Mouse (Mus musculus) midbrain, embryonic 15.5 days (tissue): ENCODE measurements at regions not wholly inside any gene's neighbourhood (a gene's known extent, or its start where the extent isn't known, plus 50 kb on each side); places are given as distances from the start of the nearest gene placed in this dataset.
"Not testable (repeated sequence)": the region's sequence is repeated elsewhere in the genome, so short reads cannot be mapped to it uniquely, and the experiment has no call there.

ENCODE experiments used
- ATAC-seq: fragments of 200-750 bp; cut with Nextera tagmentation; replicated peaks from 2 replicates; pipeline ENCODE4 v1.8.0; 2017; ENCODE audit warnings: moderate TSS enrichment
- H3K27ac ChIP-seq: fragments of 300-500 bp; sonication (generic); 2 replicates; pipeline ENCODE4 v1.5.1; 2015; ENCODE audit warnings: mild to moderate bottlenecking, inconsistent platforms
- H3K27me3 ChIP-seq: fragments of 300-500 bp; sonication (generic); replicated peaks from 2 replicates; pipeline ENCODE4 v1.6.1; 2015; ENCODE audit warnings: inconsistent platforms
- H3K36me3 ChIP-seq: fragments of 300-500 bp; sonication (generic); replicated peaks from 2 replicates; pipeline ENCODE4 v1.6.1; 2015; ENCODE audit warnings: inconsistent platforms
- H3K4me1 ChIP-seq: fragments of 300-500 bp; sonication (generic); 2 replicates; pipeline ENCODE4 v1.6.1; 2015; ENCODE audit warnings: inconsistent platforms
- H3K4me2 ChIP-seq: fragments of 300-500 bp; sonication (generic); 2 replicates; pipeline ENCODE4 v1.6.1; 2015; ENCODE audit warnings: inconsistent platforms, mild to moderate bottlenecking, moderate library complexity
- H3K4me3 ChIP-seq: fragments of 300-500 bp; sonication (generic); 2 replicates; pipeline ENCODE4 v1.5.1; 2015; ENCODE audit warnings: mild to moderate bottlenecking, inconsistent platforms
- H3K9ac ChIP-seq: fragments of 300-500 bp; sonication (generic); 2 replicates; pipeline ENCODE4 v1.6.1; 2015; ENCODE audit warnings: mild to moderate bottlenecking, inconsistent platforms
- H3K9me3 ChIP-seq: fragments of 300-500 bp; sonication (generic); 2 replicates; pipeline ENCODE4 v1.6.1; 2016; ENCODE audit warnings: inconsistent platforms
- WGBS: fragments of 180-500 bp; shearing (Covaris S2); methylation state at CpG from one replicate; pipeline ENCODE4 v1.1.7; 2015; ENCODE audit warnings: mixed read lengths; 5-methylcytosine and 5-hydroxymethylcytosine counted together

DNA sequence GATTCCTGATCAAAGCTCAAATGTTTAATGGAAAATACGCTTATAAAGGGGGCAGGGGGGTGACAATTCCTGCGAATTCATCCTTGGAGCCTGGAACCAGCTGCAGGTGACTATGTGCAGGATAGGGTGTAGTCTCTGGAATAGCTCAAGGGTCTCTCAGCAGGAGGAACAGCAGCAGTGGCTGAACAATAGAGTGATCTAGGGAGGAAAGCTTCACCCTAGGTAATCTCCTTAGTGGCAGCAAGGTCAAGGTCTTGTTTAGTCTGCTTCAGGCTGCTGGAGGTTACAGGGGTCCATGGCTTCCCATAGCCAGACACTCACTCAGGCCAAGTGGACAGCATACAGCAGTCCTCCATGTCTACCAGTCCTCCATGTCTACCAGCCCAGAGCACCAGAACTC, 301.3 kb downstream of the Gm8797 start:
- Histone ChIP-seq H3K4me1 (no peaks in the 10 kb centered on the region), H3K36me3 (no peaks in the 10 kb centered on the region), H3K4me2 (no peak overlapping the region), H3K27me3 (no peaks in the 10 kb centered on the region), H3K9me3 (no peaks in the 10 kb centered on the region), H3K9ac (no peak overlapping the region), H3K27ac (no peak overlapping the region), H3K4me3 (no peak overlapping the region)
- 88% methylated on average over 2 of the region's 2 CpGs for WGBS
- ATAC-seq, result no peak

- no peak overlapping the region for H3K4me3 ChIP-seq
- H3K9ac ChIP-seq, result no peak overlapping the region
- no peak for ATAC-seq
- H3K27ac ChIP-seq, result no peak overlapping the region
- H3K9me3 ChIP-seq, result no peaks in the 10 kb centered on the region
- H3K4me1 ChIP-seq, result no peaks in the 10 kb centered on the region
- 28% methylated on average over 1 of the region's 1 CpGs for WGBS
- H3K36me3 ChIP-seq, result no peaks in the 10 kb centered on the region
- no peak overlapping the region for H3K4me2 ChIP-seq
- H3K27me3 ChIP-seq, result no peaks in the 10 kb centered on the region
These were observed 333.2 kb downstream of the Gm8797 start for GRCm38 (mm10) chr3:6083855-6084254.

- no peak overlapping the region for H3K27ac ChIP-seq
- H3K4me1 ChIP-seq, result no peaks in the 10 kb centered on the region
- no peaks in the 10 kb centered on the region for H3K9me3 ChIP-seq
- ATAC-seq, result no peak
- H3K36me3 ChIP-seq, result no peaks in the 10 kb centered on the region
- 87% methylated on average over 9 of the region's 9 CpGs for WGBS
- no peak overlapping the region for H3K4me2 ChIP-seq
- H3K9ac ChIP-seq, result no peak overlapping the region
- no peak overlapping the region for H3K4me3 ChIP-seq
- no peaks in the 10 kb centered on the region for H3K27me3 ChIP-seq
These were observed 336.7 kb downstream of the Gm8797 start for GRCm38 (mm10) chr3:6087267-6087666.

DNA sequence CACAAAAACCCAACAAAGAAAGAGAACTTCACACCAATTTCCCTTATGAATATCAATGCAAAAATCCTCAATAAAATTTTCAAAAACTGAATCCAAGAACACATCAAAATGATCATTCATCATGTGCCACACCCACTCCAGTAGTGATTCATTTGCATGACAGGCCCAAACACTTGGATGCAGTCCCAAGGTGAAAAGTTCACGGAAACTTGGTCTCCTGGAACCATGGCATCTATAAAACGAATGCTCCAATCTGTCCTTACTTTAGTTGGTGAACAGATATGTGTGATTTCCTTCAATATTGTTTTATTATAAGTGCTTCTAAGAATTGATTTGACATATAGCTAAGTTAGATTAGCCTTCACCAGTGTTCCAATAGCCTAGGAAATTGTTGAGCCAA, 343.3 kb downstream of the Gm8797 start:
- 85% methylated on average over 2 of the region's 2 CpGs for WGBS
- no peak for ATAC-seq
- H3K9me3 ChIP-seq, result no peaks in the 10 kb centered on the region

GRCm38 (mm10) chr3:6094410-6094809, 343.8 kb downstream of the Gm8797 start:
- H3K36me3 ChIP-seq, ATAC-seq, H3K4me2 ChIP-seq, H3K4me3 ChIP-seq, H3K9me3 ChIP-seq, H3K4me1 ChIP-seq, H3K9ac ChIP-seq, H3K27ac ChIP-seq, H3K27me3 ChIP-seq: not testable (repeated sequence)

More for the DNA sequence above, 343.3 kb downstream of the Gm8797 start:
- Histone ChIP-seq H3K36me3 (no peaks in the 10 kb centered on the region), H3K4me2 (no peak overlapping the region), H3K27ac (no peak overlapping the region), H3K4me3 (no peak overlapping the region), H3K4me1 (no peaks in the 10 kb centered on the region), H3K9ac (no peak overlapping the region), H3K27me3 (no peaks in the 10 kb centered on the region)

- Histone ChIP-seq H3K4me3 (no peak overlapping the region), H3K9ac (no peak overlapping the region), H3K27me3 (no peaks in the 10 kb centered on the region), H3K36me3 (no peaks in the 10 kb centered on the region), H3K9me3 (no peaks in the 10 kb centered on the region), H3K27ac (no peak overlapping the region), H3K4me2 (no peak overlapping the region), H3K4me1 (no peaks in the 10 kb centered on the region)
- 64% methylated on average over 4 of the region's 4 CpGs for WGBS
- ATAC-seq, result no peak
These were observed 350.3 kb downstream of the Gm8797 start for GRCm38 (mm10) chr3:6100863-6101262.

- H3K4me2 ChIP-seq, result no peak overlapping the region
- H3K27me3 ChIP-seq, result no peaks in the 10 kb centered on the region
- H3K9me3 ChIP-seq, result no peaks in the 10 kb centered on the region
- H3K4me1 ChIP-seq, result no peaks in the 10 kb centered on the region
- H3K4me3 ChIP-seq, result no peak overlapping the region
- H3K27ac ChIP-seq, result no peak overlapping the region
- H3K9ac ChIP-seq, result no peak overlapping the region
- ATAC-seq, result no peak
- 58% methylated on average over 1 of the region's 1 CpGs for WGBS
- H3K36me3 ChIP-seq, result no peaks in the 10 kb centered on the region
These were observed 352.3 kb downstream of the Gm8797 start for GRCm38 (mm10) chr3:6102866-6103265.

GRCm38 (mm10) chr3:6106659-6107058, 356.1 kb downstream of the Gm8797 start:
- Histone ChIP-seq H3K27me3 (no peaks in the 10 kb centered on the region), H3K9ac (no peak overlapping the region), H3K36me3 (no peaks in the 10 kb centered on the region), H3K9me3 (no peaks in the 10 kb centered on the region), H3K27ac (no peak overlapping the region), H3K4me1 (no peaks in the 10 kb centered on the region), H3K4me2 (no peak overlapping the region), H3K4me3 (no peak overlapping the region)
- peak; percentile 89 for ATAC-seq
- WGBS, result 14% methylated on average over 2 of the region's 2 CpGs

- H3K36me3 ChIP-seq, result no peaks in the 10 kb centered on the region
- no peak overlapping the region for H3K4me2 ChIP-seq
- WGBS, result 81% methylated on average over 8 of the region's 8 CpGs
- no peak for ATAC-seq
- no peaks in the 10 kb centered on the region for H3K4me1 ChIP-seq
- H3K4me3 ChIP-seq, result no peak overlapping the region
- no peak overlapping the region for H3K27ac ChIP-seq
- no peaks in the 10 kb centered on the region for H3K27me3 ChIP-seq
- H3K9ac ChIP-seq, result no peak overlapping the region
- no peaks in the 10 kb centered on the region for H3K9me3 ChIP-seq
These were observed 357.0 kb downstream of the Gm8797 start for GRCm38 (mm10) chr3:6107377-6108155.

DNA sequence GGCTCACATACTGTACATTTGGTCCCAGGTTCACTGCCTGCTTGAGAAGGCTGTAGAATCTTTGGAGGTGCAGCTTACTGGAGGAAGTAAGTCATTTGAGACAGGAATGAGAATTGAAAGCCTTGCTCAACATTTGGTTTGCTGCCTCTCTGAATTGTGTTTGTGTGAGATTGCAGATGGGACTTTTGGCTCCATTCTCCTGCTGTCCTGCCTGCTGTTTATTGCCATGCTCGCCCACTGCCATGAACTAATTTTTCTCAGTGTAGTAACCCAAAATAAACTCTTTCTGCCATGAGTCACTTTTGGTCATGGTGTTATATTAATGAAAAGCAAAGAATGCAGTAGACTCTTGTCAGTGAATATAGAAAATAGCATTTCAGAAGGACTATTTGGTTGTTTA, 368.1 kb downstream of the Gm8797 start:
- H3K27ac ChIP-seq, result no peak overlapping the region
- H3K4me1 ChIP-seq, result no peaks in the 10 kb centered on the region
- ATAC-seq, result no peak
- no peak overlapping the region for H3K4me2 ChIP-seq
- H3K4me3 ChIP-seq, result no peak overlapping the region
- 75% methylated on average over 1 of the region's 1 CpGs for WGBS
- H3K9ac ChIP-seq, result no peak overlapping the region
- H3K27me3 ChIP-seq, result no peaks in the 10 kb centered on the region
- no peaks in the 10 kb centered on the region for H3K9me3 ChIP-seq
- no peaks in the 10 kb centered on the region for H3K36me3 ChIP-seq

DNA sequence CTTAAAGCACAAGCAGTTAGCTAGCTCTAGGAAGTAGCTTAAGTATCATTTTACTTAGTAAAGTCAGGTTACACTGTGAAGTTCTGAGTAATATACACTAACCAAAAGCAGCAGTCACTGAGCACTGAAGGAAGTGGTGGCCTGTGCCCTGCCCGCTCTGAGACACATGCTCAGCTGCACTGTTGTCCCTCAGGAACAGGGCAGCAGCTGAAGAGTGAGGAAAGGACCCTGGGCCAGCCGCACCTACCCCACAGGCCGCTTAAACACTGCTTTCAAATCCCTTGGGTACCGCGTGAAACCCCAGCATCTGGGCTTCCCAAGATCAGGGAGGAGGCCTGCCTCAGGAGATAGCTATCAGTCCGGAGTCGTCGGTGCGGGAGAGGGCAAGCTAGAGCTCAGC, 385.1 kb downstream of the Gm8797 start:
- not testable (repeated sequence) for H3K4me1 ChIP-seq, ATAC-seq, H3K4me2 ChIP-seq, H3K36me3 ChIP-seq, H3K27ac ChIP-seq, H3K27me3 ChIP-seq, H3K9me3 ChIP-seq, H3K9ac ChIP-seq, H3K4me3 ChIP-seq
- 79% methylated on average over 9 of the region's 9 CpGs for WGBS

DNA sequence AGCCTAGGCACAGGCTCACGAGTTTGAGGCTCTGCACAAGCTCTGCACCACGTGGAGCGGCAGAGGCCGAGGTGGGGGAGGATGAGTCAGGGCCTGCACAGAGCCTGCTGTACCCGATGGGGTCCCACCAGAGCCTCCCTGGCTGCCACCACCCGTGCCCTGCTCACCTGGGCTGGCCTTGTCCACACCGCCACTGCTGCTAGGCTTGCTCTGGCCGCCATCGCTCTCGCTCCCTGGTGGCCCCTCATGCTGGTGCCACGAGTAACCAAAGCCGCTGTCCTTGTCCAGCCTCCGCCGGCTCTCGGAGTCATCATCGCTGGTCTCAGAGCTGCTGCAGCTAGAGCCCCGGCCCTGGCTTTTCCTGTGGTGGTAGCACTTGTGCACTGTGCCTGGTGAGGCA, 386.8 kb downstream of the Gm8797 start:
- H3K9me3 ChIP-seq, result no peaks in the 10 kb centered on the region
- 93% methylated on average over 17 of the region's 17 CpGs for WGBS
- H3K27me3 ChIP-seq, result no peaks in the 10 kb centered on the region
- H3K27ac ChIP-seq, result no peak overlapping the region
- H3K4me3 ChIP-seq, result no peak overlapping the region
- H3K4me2 ChIP-seq, result no peak overlapping the region
- ATAC-seq, result no peak
- no peaks in the 10 kb centered on the region for H3K36me3 ChIP-seq
- H3K4me1 ChIP-seq, result no peaks in the 10 kb centered on the region
- H3K9ac ChIP-seq, result no peak overlapping the region

DNA sequence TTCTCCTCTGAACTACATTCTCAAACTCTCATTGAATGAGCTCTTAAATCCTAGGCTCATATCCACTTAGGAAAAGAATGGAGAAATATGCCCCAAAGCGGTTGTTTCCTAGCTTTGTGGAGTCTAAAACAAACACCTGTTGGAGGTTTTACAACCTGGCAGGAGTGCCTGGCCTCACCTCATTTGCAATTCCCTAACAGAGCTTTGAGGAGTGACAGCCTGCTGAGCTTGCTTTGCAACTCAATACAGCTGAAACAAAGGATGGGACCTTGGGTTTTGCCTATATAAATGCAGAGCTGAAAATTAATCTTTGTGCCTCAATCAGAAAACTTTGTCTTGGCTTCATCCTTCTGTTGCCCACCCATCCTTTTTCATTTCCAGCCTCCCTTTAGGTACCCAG, 423.2 kb downstream of the Gm8797 start:
- 16% methylated on average over 1 of the region's 1 CpGs for WGBS

More for the DNA sequence above, 423.2 kb downstream of the Gm8797 start:
- H3K9ac ChIP-seq, result no peak overlapping the region
- no peak overlapping the region for H3K27ac ChIP-seq
- H3K4me3 ChIP-seq, result no peak overlapping the region
- ATAC-seq, result no peak
- no peaks in the 10 kb centered on the region for H3K27me3 ChIP-seq
- no peaks in the 10 kb centered on the region for H3K36me3 ChIP-seq
- no peaks in the 10 kb centered on the region for H3K9me3 ChIP-seq
- H3K4me2 ChIP-seq, result no peak overlapping the region
- no peaks in the 10 kb centered on the region for H3K4me1 ChIP-seq
